Mouse (Mus musculus): ENCODE data around the gene Bco2.
A peak's percentile ranks its signal among the peaks of the same experiment; 100 is the strongest.

The Bco2 gene

GRCm38 (mm10) chr9:50567372-50567771, 12.4 kb upstream of the Bco2 start:
- no peaks in the 10 kb centered on the region for H3K9me3 ChIP-seq (ENCODE audit: low read length)
- H3K27me3 ChIP-seq (ENCODE audit: insufficient read depth, low read length): peaks cover 10% of the 10 kb centered on the region; the same call in 1 of the 2 replicates
- H3K4me1 ChIP-seq (replicated peaks; ENCODE audit: low read depth, low read length): no peaks in the 10 kb centered on the region
- TF ChIP-seq NANOG (IDR thresholded peaks at IDR 0.05; ENCODE audit: borderline replicate concordance, low read length): no peak
- TF ChIP-seq CTCF (conservative IDR thresholded peaks at IDR 0.05; ENCODE audit: low read length): no peak
- TF ChIP-seq POU5F1 (IDR thresholded peaks at IDR 0.05; ENCODE audit: borderline replicate concordance, low read length): no peak
- no peaks in the 10 kb centered on the region for H3K36me3 ChIP-seq (ENCODE audit: insufficient read depth, low read length)
- H3K4me3 ChIP-seq (replicated peaks; ENCODE audit: low read length): no peak overlapping the region

- Histone ChIP-seq H3K36me3 (ENCODE audit: insufficient read depth, low read length) (no peaks in the 10 kb centered on the region), H3K4me1 (replicated peaks; ENCODE audit: low read depth, low read length) (no peaks in the 10 kb centered on the region), H3K9me3 (ENCODE audit: low read length) (peaks cover 7% of the 10 kb centered on the region), H3K4me3 (replicated peaks; ENCODE audit: low read length) (no peak overlapping the region), H3K27me3 (ENCODE audit: insufficient read depth, low read length) (peaks cover 22% of the 10 kb centered on the region)
- TF ChIP-seq POU5F1 (IDR thresholded peaks at IDR 0.05; ENCODE audit: borderline replicate concordance, low read length) (no peak), CTCF (conservative IDR thresholded peaks at IDR 0.05; ENCODE audit: low read length) (no peak), NANOG (IDR thresholded peaks at IDR 0.05; ENCODE audit: borderline replicate concordance, low read length) (no peak)
These were observed 11.0 kb upstream of the Bco2 start for GRCm38 (mm10) chr9:50565940-50566339.

- Histone ChIP-seq H3K9me3 (ENCODE audit: low read length) (peaks cover 7% of the 10 kb centered on the region), H3K4me3 (replicated peaks; ENCODE audit: low read length) (no peak overlapping the region), H3K4me1 (replicated peaks; ENCODE audit: low read depth, low read length) (no peaks in the 10 kb centered on the region), H3K27me3 (ENCODE audit: insufficient read depth, low read length) (peaks cover 26% of the 10 kb centered on the region), H3K36me3 (ENCODE audit: insufficient read depth, low read length) (no peaks in the 10 kb centered on the region)
- no peak for TF ChIP-seq CTCF (conservative IDR thresholded peaks at IDR 0.05; ENCODE audit: low read length)
- TF ChIP-seq NANOG (IDR thresholded peaks at IDR 0.05; ENCODE audit: borderline replicate concordance, low read length): no peak
- no peak for TF ChIP-seq POU5F1 (IDR thresholded peaks at IDR 0.05; ENCODE audit: borderline replicate concordance, low read length)
These were observed 10.2 kb upstream of the Bco2 start for GRCm38 (mm10) chr9:50565173-50565572.

GRCm38 (mm10) chr9:50561918-50562360, 7.0 kb upstream of the Bco2 start:
- Histone ChIP-seq H3K27me3 (ENCODE audit: insufficient read depth, low read length) (peaks cover 32% of the 10 kb centered on the region), H3K4me1 (replicated peaks; ENCODE audit: low read depth, low read length) (no peaks in the 10 kb centered on the region), H3K36me3 (ENCODE audit: insufficient read depth, low read length) (no peaks in the 10 kb centered on the region), H3K9me3 (ENCODE audit: low read length) (peaks cover 7% of the 10 kb centered on the region), H3K4me3 (replicated peaks; ENCODE audit: low read length) (no peak overlapping the region)
- TF ChIP-seq POU5F1 (IDR thresholded peaks at IDR 0.05; ENCODE audit: borderline replicate concordance, low read length) (no peak), NANOG (IDR thresholded peaks at IDR 0.05; ENCODE audit: borderline replicate concordance, low read length) (no peak), CTCF (conservative IDR thresholded peaks at IDR 0.05; ENCODE audit: low read length) (no peak)

GRCm38 (mm10) chr9:50561145-50561917, 6.3 kb upstream of the Bco2 start, which contains the start of gene Tex12:
TSS of gene Tex12 (minus strand) at chr9:50561325.
- no peak for TF ChIP-seq POU5F1 (IDR thresholded peaks at IDR 0.05; ENCODE audit: borderline replicate concordance, low read length)
- H3K36me3 ChIP-seq (ENCODE audit: insufficient read depth, low read length): no peaks in the 10 kb centered on the region
- peaks cover 7% of the 10 kb centered on the region for H3K9me3 ChIP-seq (ENCODE audit: low read length)
- H3K4me1 ChIP-seq (replicated peaks; ENCODE audit: low read depth, low read length): no peaks in the 10 kb centered on the region
- peaks cover 32% of the 10 kb centered on the region for H3K27me3 ChIP-seq (ENCODE audit: insufficient read depth, low read length)
- H3K4me3 ChIP-seq (replicated peaks; ENCODE audit: low read length): peak within 1 kb of the TSS; percentile 51; the same call in 1 of the 2 replicates

GRCm38 (mm10) chr9:50554241-50555093, 514 bp downstream of the Bco2 start, which contains the start of gene Il18:
TSS of gene Il18 (plus strand) at chr9:50554827.
- Histone ChIP-seq H3K4me1 (replicated peaks; ENCODE audit: low read depth, low read length) (peaks cover 22% of the 10 kb centered on the region), H3K27me3 (ENCODE audit: insufficient read depth, low read length) (peaks cover 3% of the 10 kb centered on the region), H3K4me3 (replicated peaks; ENCODE audit: low read length) (peak within 1 kb of the TSS; percentile 56), H3K9me3 (ENCODE audit: low read length) (no peaks in the 10 kb centered on the region), H3K36me3 (ENCODE audit: insufficient read depth, low read length) (no peaks in the 10 kb centered on the region)
- TF ChIP-seq CTCF (conservative IDR thresholded peaks at IDR 0.05; ENCODE audit: low read length): no peak
- TF ChIP-seq NANOG (IDR thresholded peaks at IDR 0.05; ENCODE audit: borderline replicate concordance, low read length): no peak
- TF ChIP-seq POU5F1 (IDR thresholded peaks at IDR 0.05; ENCODE audit: borderline replicate concordance, low read length): no peak

GRCm38 (mm10) chr9:50553547-50553946, 1.4 kb downstream of the Bco2 start:
- TF ChIP-seq POU5F1 (IDR thresholded peaks at IDR 0.05; ENCODE audit: borderline replicate concordance, low read length) (no peak), CTCF (conservative IDR thresholded peaks at IDR 0.05; ENCODE audit: low read length) (no peak), NANOG (IDR thresholded peaks at IDR 0.05; ENCODE audit: borderline replicate concordance, low read length) (no peak)
- Histone ChIP-seq H3K9me3 (ENCODE audit: low read length) (no peaks in the 10 kb centered on the region), H3K4me1 (replicated peaks; ENCODE audit: low read depth, low read length) (peaks cover 22% of the 10 kb centered on the region), H3K36me3 (ENCODE audit: insufficient read depth, low read length) (no peaks in the 10 kb centered on the region), H3K4me3 (replicated peaks; ENCODE audit: low read length) (no peak overlapping the region), H3K27me3 (ENCODE audit: insufficient read depth, low read length) (no peaks in the 10 kb centered on the region)

- peaks cover 22% of the 10 kb centered on the region for H3K4me1 ChIP-seq (replicated peaks; ENCODE audit: low read depth, low read length)
- TF ChIP-seq POU5F1 (IDR thresholded peaks at IDR 0.05; ENCODE audit: borderline replicate concordance, low read length): no peak
- no peak for TF ChIP-seq CTCF (conservative IDR thresholded peaks at IDR 0.05; ENCODE audit: low read length)
- TF ChIP-seq NANOG (IDR thresholded peaks at IDR 0.05; ENCODE audit: borderline replicate concordance, low read length): no peak
- no peaks in the 10 kb centered on the region for H3K9me3 ChIP-seq (ENCODE audit: low read length)
- no peaks in the 10 kb centered on the region for H3K27me3 ChIP-seq (ENCODE audit: insufficient read depth, low read length)
- no peaks in the 10 kb centered on the region for H3K36me3 ChIP-seq (ENCODE audit: insufficient read depth, low read length)
- no peak overlapping the region for H3K4me3 ChIP-seq (replicated peaks; ENCODE audit: low read length)
These were observed 2.8 kb downstream of the Bco2 start for GRCm38 (mm10) chr9:50552206-50552605.

Measured in E14TG2a.4 (cell line).